Comparison of ENCODE assay signal across 7 mouse cellular contexts in the genomic region with DNA sequence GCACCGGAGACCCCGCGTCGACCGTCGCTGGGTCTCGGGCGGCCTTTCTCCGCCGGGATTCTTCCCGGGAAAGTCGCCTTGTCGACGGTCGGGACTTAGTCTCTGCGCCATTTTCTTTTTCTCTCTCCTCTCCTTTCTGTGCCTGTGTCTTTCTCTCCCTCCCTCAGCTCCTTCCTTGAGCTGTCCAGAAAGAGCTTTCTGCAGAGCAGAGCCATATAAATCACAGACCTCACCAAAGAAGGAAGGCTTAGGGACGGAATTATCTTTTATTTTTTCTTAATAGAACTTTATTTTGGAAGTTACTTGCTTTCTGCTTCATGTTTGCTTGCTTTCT. TPM values are rescaled to one million over a fixed set of nuclear protein-coding genes. Genes with fewer than 3 reads are reported as not detected.
DNase-seq lines count a peak whose midpoint lies in the region; TF ChIP-seq lines count a peak whose summit lies in the region.

No protein-coding gene starts in this region.

- H3K79me2 ChIP-seq in myocyte (ENCODE audit: control insufficient read depth, insufficient read depth) = peaks cover 52% of the 10 kb centered on the region

- H3ac ChIP-seq in myocyte (ENCODE audit: control insufficient read depth, insufficient read length) = peak overlapping the region; percentile 83

- no peak for TF ChIP-seq CTCF in testis, adult 2 months (IDR thresholded peaks at IDR 0.05; ENCODE audit: control insufficient read depth, insufficient read depth, insufficient replicate concordance, low read depth, low read length)

- no peaks in the 10 kb centered on the region for H3K36me3 ChIP-seq in testis, adult 2 months (ENCODE audit: control insufficient read depth, insufficient read depth, low read length)
- peaks cover 11% of the 10 kb centered on the region for H3K36me3 ChIP-seq in embryonic facial prominence, embryonic 10.5 days (replicated peaks)
- H3K36me3 ChIP-seq in myocyte (ENCODE audit: control insufficient read depth, insufficient read depth) = no peaks in the 10 kb centered on the region

- H3K9me3 ChIP-seq in embryonic facial prominence, embryonic 10.5 days = no peaks in the 10 kb centered on the region

- no peaks in the 10 kb centered on the region for H3K27me3 ChIP-seq in testis, adult 2 months (ENCODE audit: control insufficient read depth, insufficient read depth, low read length)
- H3K27me3 ChIP-seq in embryonic facial prominence, embryonic 10.5 days (replicated peaks; ENCODE audit: low read depth, poor library complexity, severe bottlenecking) = no peaks in the 10 kb centered on the region
- no peaks in the 10 kb centered on the region for H3K27me3 ChIP-seq in myocyte (ENCODE audit: control insufficient read depth, insufficient read depth, insufficient read length)

- peaks cover 7% of the 10 kb centered on the region for H3K4me1 ChIP-seq in testis, adult 2 months (ENCODE audit: control insufficient read depth, insufficient read depth, low read length)
- H3K4me1 ChIP-seq in embryonic facial prominence, embryonic 10.5 days = peaks cover 38% of the 10 kb centered on the region

- peak overlapping the region; percentile 97 for H3K27ac ChIP-seq in testis, adult 2 months (ENCODE audit: control insufficient read depth, insufficient read depth, low read depth, low read length)
- H3K27ac ChIP-seq in embryonic facial prominence, embryonic 10.5 days (replicated peaks) = peak overlapping the region; percentile 100

- TF ChIP-seq POLR2A in testis, adult 2 months (IDR thresholded peaks at IDR 0.05; ENCODE audit: control insufficient read depth, low read depth, low read length) = no peak
- no peak for TF ChIP-seq POLR2A in myocyte (IDR thresholded peaks at IDR 0.05; ENCODE audit: insufficient read length, low read depth)

- DNase-seq in testis, postnatal 14 days (ENCODE audit: low spot score) = no peak
- no peak for DNase-seq in embryonic facial prominence, embryonic 10.5 days (ENCODE audit: low spot score)
- peak; percentile 69 for DNase-seq in induced T-regulatory cell, adult 2 months (ENCODE audit: low read depth)
- DNase-seq in adrenal gland, adult 8-10 months = no peak
- DNase-seq in cerebellum, postnatal 10 days = no peak

- H3K4me3 ChIP-seq in testis, adult 2 months (ENCODE audit: control insufficient read depth, low read depth, low read length) = peak overlapping the region; percentile 94
- H3K4me3 ChIP-seq in embryonic facial prominence, embryonic 10.5 days = peak overlapping the region; percentile 99
- H3K4me3 ChIP-seq in myocyte = peak overlapping the region; percentile 45

- H3K4me2 ChIP-seq in myocyte (ENCODE audit: low read depth) = peak overlapping the region; percentile 91

- under 1% methylated on average over 17 of the region's 17 CpGs for WGBS in embryonic facial prominence, embryonic 10.5 days

TF ChIP-seq in myocyte, 11 proteins besides CTCF, POLR2A, EP300 and RAD21:
- TF ChIP-seq E2F4 (IDR thresholded peaks at IDR 0.05; ENCODE audit: insufficient read depth) = no peak
- no peak for TF ChIP-seq POLR2AphosphoS2 (IDR thresholded peaks at IDR 0.05; ENCODE audit: insufficient read length, low read depth)
- TF ChIP-seq TCF12 (IDR thresholded peaks at IDR 0.05; ENCODE audit: insufficient read depth, poor library complexity, severe bottlenecking) = no peak
- no peak for TF ChIP-seq MYOG (IDR thresholded peaks at IDR 0.05; ENCODE audit: control insufficient read depth in 1 of 3, insufficient read depth in 1 of 3, insufficient read length in 2 of 3, low read depth in 2 of 3)
- no peak for TF ChIP-seq CEBPB (IDR thresholded peaks at IDR 0.05; ENCODE audit: insufficient read depth, poor library complexity, severe bottlenecking)

RNA-seq across cellular contexts. Expression of a gene that starts 1.1 kb away (rescaled TPM):
- polyA plus RNA-seq in testis, adult 2 months (2012; rRNA removed) = 6.3 and 7.0 TPM in 2 replicates
- polyA plus RNA-seq in embryonic facial prominence, embryonic 10.5 days (2016; fragmentation: Nextera tagmentation; extraction: Ambion mirVana) = 115 and 117 TPM in 2 replicates
- 37.2 TPM for polyA plus RNA-seq in myocyte (2012; fragmentation: generic; extraction: Trizol)
- total RNA-seq in adrenal gland, adult 8-10 months (2022) = 10 to 100 TPM; 69.6 to 84.6 (median 76.7) TPM

Comparison
In these comparisons a context has a peak if more than half of its experiments do, and no peak if none do; other contexts are left out.
1. H3K4me3 ChIP-seq: peak in every context shown above with its lines; median percentile 99 in embryonic facial prominence, embryonic 10.5 days; 94 in testis, adult 2 months; 45 in myocyte.